Mouse (Mus musculus) subcutaneous adipose tissue, adult 2 months (tissue): ENCODE data around the gene Fbxo45. TPM values are rescaled to one million over a fixed set of nuclear protein-coding genes. Genes with fewer than 3 reads are reported as not detected.

Experiments
- polyA plus RNA-seq: library from polyadenylated mRNA; depleted of rRNA; stranded (reverse); fragments of >200 nt; gene quantifications from 2 replicates; pipeline ENCODE4 v1.2.3, GENCODE M21; 2012; ENCODE audit warnings: low replicate concordance; rRNA removed

Gene Fbxo45
- polyA plus RNA-seq: 6.7 and 7.8 TPM in 2 replicates

DNA sequence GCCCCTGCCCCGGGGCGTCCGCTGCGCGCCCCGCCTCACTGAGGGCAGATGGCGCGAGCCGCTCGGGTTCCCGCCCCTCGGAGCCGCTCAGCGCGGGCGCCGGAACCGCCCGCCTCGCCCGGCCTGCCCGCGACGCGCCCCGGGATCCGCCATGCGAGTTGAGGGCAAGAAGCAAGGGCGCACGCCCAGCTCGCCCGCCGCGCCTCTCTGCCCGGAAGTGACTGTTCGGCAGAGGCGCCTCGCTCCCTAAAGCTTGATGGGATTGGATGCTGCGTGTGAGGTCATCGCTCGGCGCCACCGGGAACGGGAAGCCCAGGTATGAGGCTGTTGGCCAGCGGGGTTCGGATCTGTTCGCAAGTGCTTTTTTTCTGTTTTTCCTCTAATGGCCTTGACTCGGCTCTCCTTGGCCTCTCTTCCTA lies at the start of gene Fbxo45, which contains the start of gene Wdr53:
Gene Fbxo45, minus strand, starts transcription at position 207 of the 419 bp plus-strand sequence.
Gene Wdr53, plus strand, starts transcription at position 276 of the 419 bp plus-strand sequence.

DNA sequence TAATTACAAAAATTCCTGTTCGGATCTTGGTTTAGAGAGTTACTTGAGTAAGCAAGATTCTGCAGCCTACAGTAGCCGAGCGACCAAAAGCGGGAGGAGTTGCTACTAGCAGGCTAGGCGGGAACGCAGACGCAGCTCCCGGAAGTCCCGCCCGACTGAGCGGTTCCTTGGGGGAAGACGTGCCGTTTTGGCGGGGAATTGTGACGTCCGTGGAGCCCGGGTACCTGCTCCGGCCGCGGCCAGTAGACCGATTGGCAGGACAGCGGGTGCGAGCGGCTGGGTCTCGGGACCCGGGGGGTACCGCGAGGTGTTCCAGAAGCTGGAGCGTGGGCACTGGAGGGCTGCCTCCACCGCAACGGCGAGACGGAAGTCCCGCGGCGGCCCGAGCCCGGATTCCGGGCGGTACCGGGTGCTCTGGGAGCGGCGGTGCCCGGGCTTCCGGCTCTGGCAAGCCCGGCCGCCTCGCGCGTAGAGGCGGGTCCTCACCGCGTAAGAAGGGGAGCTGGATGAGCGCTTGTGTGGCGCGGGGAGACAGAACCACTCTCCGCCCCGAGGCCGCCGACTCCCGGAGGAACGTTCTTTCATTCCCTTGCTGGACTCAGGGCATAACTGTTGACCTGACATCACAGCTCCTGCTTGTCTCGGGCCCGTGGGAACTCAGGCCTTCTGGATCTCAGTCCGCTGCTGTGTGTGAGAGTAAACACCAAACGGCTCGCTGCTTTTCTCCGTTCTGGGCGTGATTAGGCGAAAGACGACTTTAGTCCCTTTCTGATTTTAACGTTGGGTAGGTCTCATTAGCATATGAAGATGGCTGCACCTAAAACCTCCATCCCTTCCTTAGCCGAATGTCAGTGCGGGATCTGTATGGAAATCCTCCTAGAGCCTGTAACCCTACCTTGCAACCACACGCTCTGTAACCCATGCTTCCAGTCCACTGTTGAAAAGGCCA lies 30.6 kb upstream of the Fbxo45 start, which contains the start of gene Rnf168:
Gene Rnf168, plus strand, starts transcription at position 152 of the 949 bp plus-strand sequence.

DNA sequence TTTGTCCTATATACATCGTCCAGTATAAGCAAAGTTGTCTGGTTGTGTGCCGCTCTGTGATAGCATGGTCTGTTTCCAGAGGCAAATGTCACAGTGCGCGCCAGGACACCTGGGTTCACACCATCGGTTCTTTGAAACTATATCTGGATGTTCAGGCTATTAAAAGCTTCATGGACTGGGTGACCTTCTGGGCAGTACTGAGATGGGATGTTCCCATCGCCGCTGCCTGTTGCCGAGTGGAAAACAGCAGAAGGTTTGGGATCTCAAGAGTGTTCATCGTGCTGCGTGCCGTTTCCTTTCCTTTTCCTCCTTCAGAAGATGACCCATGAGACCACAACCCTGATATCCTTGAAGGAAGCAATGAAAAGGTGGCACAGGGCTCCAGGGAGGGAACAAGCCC lies 24.3 kb upstream of the Fbxo45 start, which contains the start of gene Smco1:
Gene Smco1, plus strand, starts transcription at position 178 of the 400 bp plus-strand sequence.

Other genes starting within 250 kb of the Fbxo45 start
- gene Senp5, start 243.9 kb downstream of the Fbxo45 start, polyA plus RNA-seq: 7.5 and 9.8 TPM in 2 replicates
- 20.3 and 28.5 TPM in 2 replicates for gene Pak2, start 167.8 kb downstream of the Fbxo45 start, polyA plus RNA-seq
- 21.4 and 41.7 TPM in 2 replicates for gene Pigx, start 147.4 kb downstream of the Fbxo45 start, polyA plus RNA-seq
- gene Cep19, start 147.4 kb downstream of the Fbxo45 start, polyA plus RNA-seq: 4.4 and 8.4 TPM in 2 replicates
- 44.5 and 44.7 TPM in 2 replicates for gene Nrros, start 81.6 kb downstream of the Fbxo45 start, polyA plus RNA-seq
- 0.18 TPM in 1 of 2 replicates, not detected in the other for gene Bex6, start 67.3 kb downstream of the Fbxo45 start, polyA plus RNA-seq
- 8.5 and 9.7 TPM in 2 replicates for gene Wdr53, start 69 bp upstream of the Fbxo45 start, polyA plus RNA-seq
- gene Smco1, start 24.3 kb upstream of the Fbxo45 start, polyA plus RNA-seq: 0.07 and 0.10 TPM in 2 replicates
- gene Rnf168, start 30.3 kb upstream of the Fbxo45 start, polyA plus RNA-seq: 6.8 and 15.6 TPM in 2 replicates
- gene Ubxn7, start 85.1 kb upstream of the Fbxo45 start, polyA plus RNA-seq: 8.7 and 19.2 TPM in 2 replicates
- 0.18 and 0.63 TPM in 2 replicates for gene Tm4sf19, start 153.3 kb upstream of the Fbxo45 start, polyA plus RNA-seq
- 4.9 and 9.3 TPM in 2 replicates for gene Tctex1d2, start 172.5 kb upstream of the Fbxo45 start, polyA plus RNA-seq
- gene Pcyt1a, start 183.8 kb upstream of the Fbxo45 start, polyA plus RNA-seq: 31.9 and 32.2 TPM in 2 replicates
- gene Slc51a, start 240.7 kb upstream of the Fbxo45 start, polyA plus RNA-seq: 0.06 and 0.13 TPM in 2 replicates
- not detected in 2 replicates for gene Zdhhc19, start 249.1 kb upstream of the Fbxo45 start, polyA plus RNA-seq